Mouse (Mus musculus) heart, embryonic 11.5 days (tissue): ENCODE measurements at regions not wholly inside any gene's neighbourhood (a gene's known extent, or its start where the extent isn't known, plus 50 kb on each side); places are given as distances from the start of the nearest gene placed in this dataset.

Experiments used
- ATAC-seq: fragments of 200-750 bp; cut with Nextera tagmentation; replicated peaks from 2 replicates; pipeline ENCODE4 v1.8.0; 2017; ENCODE audit warnings: moderate library complexity; ENCODE audit not compliant: insufficient number of reproducible peaks, low FRiP score, low TSS enrichment
- H3K27ac ChIP-seq: fragments of 300-500 bp; sonication (generic); 2 replicates; pipeline ENCODE4 v1.5.1; 2014; ENCODE audit warnings: mild to moderate bottlenecking, low read depth, low read length
- H3K27me3 ChIP-seq: fragments of 300-500 bp; sonication (generic); 2 replicates; pipeline ENCODE4 v1.6.1; 2014; ENCODE audit warnings: mild to moderate bottlenecking, low read length, mixed read lengths; ENCODE audit not compliant: control insufficient read depth, insufficient read depth
- H3K36me3 ChIP-seq: fragments of 300-500 bp; sonication (generic); 2 replicates; pipeline ENCODE4 v1.6.1; 2014; ENCODE audit warnings: mild to moderate bottlenecking, low read length, moderate library complexity, mixed read lengths; ENCODE audit not compliant: control insufficient read depth, insufficient read depth
- H3K4me1 ChIP-seq: fragments of 300-500 bp; sonication (generic); 2 replicates; pipeline ENCODE4 v1.6.1; 2014; ENCODE audit warnings: low read length; ENCODE audit not compliant: control insufficient read depth, insufficient read depth
- H3K4me2 ChIP-seq: fragments of 300-500 bp; sonication (generic); 2 replicates; pipeline ENCODE4 v1.6.1; 2014; ENCODE audit warnings: mild to moderate bottlenecking, moderate library complexity
- H3K4me3 ChIP-seq: fragments of 300-500 bp; sonication (generic); 2 replicates; pipeline ENCODE4 v1.5.1; 2014; ENCODE audit warnings: low read depth, low read length
- H3K9ac ChIP-seq: fragments of 300-500 bp; sonication (generic); 2 replicates; pipeline ENCODE4 v1.6.1; 2014; ENCODE audit warnings: mild to moderate bottlenecking, low read depth, low read length, moderate library complexity
- H3K9me3 ChIP-seq: fragments of 300-500 bp; sonication (generic); replicated peaks from 2 replicates; pipeline ENCODE4 v1.6.1; 2016; ENCODE audit warnings: low read length; ENCODE audit not compliant: control insufficient read depth
- WGBS: fragments of 180-500 bp; shearing (Covaris S2); extraction: QIAGEN DNeasy Blood & Tissue Kit; methylation state at CpG from one replicate; pipeline ENCODE4 v1.1.7; 2014; ENCODE audit not compliant: insufficient replicate concordance; 5-methylcytosine and 5-hydroxymethylcytosine counted together

GRCm38 (mm10) chr16:70141466-70141865, 172.3 kb upstream of the Gbe1 start:
- no peaks in the 10 kb centered on the region for H3K36me3 ChIP-seq
- no peaks in the 10 kb centered on the region for H3K27me3 ChIP-seq
- H3K27ac ChIP-seq: no peak overlapping the region
- no peaks in the 10 kb centered on the region for H3K9me3 ChIP-seq
- H3K9ac ChIP-seq: no peak overlapping the region
- H3K4me2 ChIP-seq: no peak overlapping the region
- no peak overlapping the region for H3K4me3 ChIP-seq
- no peaks in the 10 kb centered on the region for H3K4me1 ChIP-seq
- ATAC-seq: no peak
- WGBS: 72% methylated on average over 3 of the region's 3 CpGs

GRCm38 (mm10) chr16:70147673-70148359, 165.9 kb upstream of the Gbe1 start:
- H3K4me2 ChIP-seq: no peak overlapping the region
- ATAC-seq: no peak
- H3K9me3 ChIP-seq: no peaks in the 10 kb centered on the region
- no peak overlapping the region for H3K4me3 ChIP-seq
- H3K9ac ChIP-seq: no peak overlapping the region
- no peaks in the 10 kb centered on the region for H3K27me3 ChIP-seq
- H3K27ac ChIP-seq: no peak overlapping the region
- H3K36me3 ChIP-seq: no peaks in the 10 kb centered on the region
- no peaks in the 10 kb centered on the region for H3K4me1 ChIP-seq
- WGBS: 73% methylated on average over 10 of the region's 10 CpGs

- H3K4me3 ChIP-seq: no peak overlapping the region
- H3K4me2 ChIP-seq: no peak overlapping the region
- WGBS: 69% methylated on average over 7 of the region's 7 CpGs
- no peaks in the 10 kb centered on the region for H3K9me3 ChIP-seq
- H3K36me3 ChIP-seq: no peaks in the 10 kb centered on the region
- H3K9ac ChIP-seq: no peak overlapping the region
- no peak for ATAC-seq
- no peaks in the 10 kb centered on the region for H3K4me1 ChIP-seq
- no peaks in the 10 kb centered on the region for H3K27me3 ChIP-seq
- H3K27ac ChIP-seq: no peak overlapping the region
Observed at GRCm38 (mm10) chr16:70154587-70154986, 159.2 kb upstream of the Gbe1 start.

- no peaks in the 10 kb centered on the region for H3K9me3 ChIP-seq
- no peak overlapping the region for H3K4me2 ChIP-seq
- no peaks in the 10 kb centered on the region for H3K36me3 ChIP-seq
- no peak overlapping the region for H3K27ac ChIP-seq
- H3K9ac ChIP-seq: no peak overlapping the region
- no peaks in the 10 kb centered on the region for H3K4me1 ChIP-seq
- ATAC-seq: no peak
- no peak overlapping the region for H3K4me3 ChIP-seq
- H3K27me3 ChIP-seq: no peaks in the 10 kb centered on the region
Observed at GRCm38 (mm10) chr16:70160539-70160938, 153.2 kb upstream of the Gbe1 start.

GRCm38 (mm10) chr16:70175140-70175539, 138.6 kb upstream of the Gbe1 start:
- no peak for ATAC-seq
- Histone ChIP-seq H3K27me3 (no peaks in the 10 kb centered on the region), H3K4me3 (no peak overlapping the region), H3K4me2 (peak overlapping the region; percentile 37), H3K9me3 (no peaks in the 10 kb centered on the region), H3K36me3 (no peaks in the 10 kb centered on the region), H3K9ac (no peak overlapping the region), H3K27ac (no peak overlapping the region), H3K4me1 (peaks cover 2% of the 10 kb centered on the region; the same call in 1 of the 2 replicates)
- 31% methylated on average over 7 of the region's 7 CpGs for WGBS

- WGBS: 78% methylated on average over 7 of the region's 7 CpGs
- ATAC-seq: no peak
- Histone ChIP-seq H3K4me2 (no peak overlapping the region), H3K9ac (no peak overlapping the region), H3K9me3 (no peaks in the 10 kb centered on the region), H3K27ac (no peak overlapping the region), H3K4me1 (peaks cover 2% of the 10 kb centered on the region; the same call in 1 of the 2 replicates), H3K4me3 (no peak overlapping the region), H3K36me3 (no peaks in the 10 kb centered on the region), H3K27me3 (no peaks in the 10 kb centered on the region)
Observed at GRCm38 (mm10) chr16:70178975-70179374, 134.8 kb upstream of the Gbe1 start.

GRCm38 (mm10) chr16:70213861-70214597, 99.7 kb upstream of the Gbe1 start:
- Histone ChIP-seq H3K4me3 (no peak overlapping the region), H3K27me3 (no peaks in the 10 kb centered on the region), H3K27ac (no peak overlapping the region), H3K9me3 (no peaks in the 10 kb centered on the region), H3K4me2 (no peak overlapping the region), H3K36me3 (no peaks in the 10 kb centered on the region), H3K9ac (no peak overlapping the region), H3K4me1 (no peaks in the 10 kb centered on the region)
- ATAC-seq: no peak
- WGBS: 62% methylated on average over 1 of the region's 1 CpGs

- Histone ChIP-seq H3K9me3 (no peaks in the 10 kb centered on the region), H3K4me3 (no peak overlapping the region), H3K4me1 (no peaks in the 10 kb centered on the region), H3K27me3 (no peaks in the 10 kb centered on the region), H3K9ac (no peak overlapping the region), H3K36me3 (no peaks in the 10 kb centered on the region), H3K4me2 (no peak overlapping the region), H3K27ac (no peak overlapping the region)
- no peak for ATAC-seq
- 22% methylated on average over 4 of the region's 4 CpGs for WGBS
Observed at GRCm38 (mm10) chr16:70214800-70215199, 98.9 kb upstream of the Gbe1 start.
